Mouse (Mus musculus) forelimb bud, embryonic 11.5 days (tissue): ENCODE results near the gene Hivep2.

Source experiments
- DNase-seq: peaks from one replicate; pipeline ENCODE4 v3.0.0-alpha.2; 2012; ENCODE audit warnings: low read depth, low spot score

The Hivep2 gene

GRCm38 (mm10) chr10:14047661-14048060 lies 81.8 kb downstream of the Hivep2 start:
- DNase-seq: no peak

- no peak for DNase-seq
Observed at GRCm38 (mm10) chr10:14048322-14048915, 82.5 kb downstream of the Hivep2 start.

DNA sequence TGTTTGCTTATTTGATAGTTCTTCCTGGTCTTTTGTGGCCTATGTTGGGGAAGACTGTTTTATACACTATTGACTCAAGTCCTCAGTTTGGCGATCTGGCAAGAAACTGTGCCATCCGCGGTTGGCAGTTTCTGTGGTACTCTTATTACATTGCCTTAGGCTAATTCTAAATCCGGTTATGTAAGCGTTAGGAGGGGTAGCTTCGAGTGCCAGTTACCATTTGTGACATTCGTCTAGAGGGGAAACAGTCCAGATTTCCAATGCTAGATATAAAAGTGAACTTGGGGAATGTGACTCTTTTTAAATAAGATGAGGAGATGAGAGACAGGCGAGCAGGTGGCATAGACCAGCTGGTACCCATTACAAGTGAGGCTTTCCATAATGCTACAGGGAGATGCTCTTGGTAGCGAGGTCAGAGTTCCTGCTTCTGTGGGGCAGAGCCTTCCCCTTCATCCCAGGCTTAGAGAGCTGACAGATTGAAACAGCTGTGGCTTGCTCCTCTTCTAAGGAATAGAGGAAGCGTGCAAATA lies 83.1 kb downstream of the Hivep2 start:
- no peak for DNase-seq

DNA sequence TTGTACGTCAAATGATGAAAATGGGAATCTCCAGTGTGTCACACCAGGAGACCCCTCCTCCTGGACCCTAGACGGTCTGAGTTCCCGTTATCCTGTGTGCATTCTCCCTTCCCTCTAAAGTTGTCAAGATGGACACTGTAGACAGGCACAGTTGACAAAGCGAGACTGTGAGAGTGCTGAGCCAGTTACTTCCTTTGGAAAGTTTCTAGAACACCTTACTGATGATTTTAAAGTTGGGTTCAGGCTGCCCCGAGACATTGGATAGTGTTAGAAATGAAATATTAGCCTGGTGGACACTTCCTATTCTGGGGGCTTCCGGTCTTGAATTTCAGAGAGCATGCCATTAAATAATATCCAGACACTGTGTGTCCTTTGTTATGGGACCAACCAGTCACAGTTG lies 83.8 kb downstream of the Hivep2 start:
- no peak for DNase-seq

DNA sequence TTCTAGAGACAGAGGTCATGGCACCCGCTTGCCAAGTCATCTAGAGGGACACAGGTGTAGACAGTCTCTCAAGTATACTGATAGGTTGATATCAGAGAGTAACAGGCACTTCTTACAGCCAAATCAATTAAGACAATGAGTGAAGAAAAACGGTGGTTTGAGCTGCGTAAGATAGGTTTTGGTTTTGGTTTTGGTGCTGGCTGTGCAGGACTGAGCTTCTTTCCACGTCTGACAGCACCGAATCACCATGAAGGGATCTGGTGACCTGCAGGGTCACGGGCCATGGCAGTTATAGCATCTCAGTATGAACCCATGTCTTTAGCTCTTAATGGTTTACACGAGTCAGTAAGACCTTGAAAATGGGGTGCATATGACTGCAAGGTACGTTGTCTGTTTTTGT lies 84.7 kb downstream of the Hivep2 start:
- no peak for DNase-seq

GRCm38 (mm10) chr10:14052109-14052689 lies 86.3 kb downstream of the Hivep2 start:
- DNase-seq: no peak

DNA sequence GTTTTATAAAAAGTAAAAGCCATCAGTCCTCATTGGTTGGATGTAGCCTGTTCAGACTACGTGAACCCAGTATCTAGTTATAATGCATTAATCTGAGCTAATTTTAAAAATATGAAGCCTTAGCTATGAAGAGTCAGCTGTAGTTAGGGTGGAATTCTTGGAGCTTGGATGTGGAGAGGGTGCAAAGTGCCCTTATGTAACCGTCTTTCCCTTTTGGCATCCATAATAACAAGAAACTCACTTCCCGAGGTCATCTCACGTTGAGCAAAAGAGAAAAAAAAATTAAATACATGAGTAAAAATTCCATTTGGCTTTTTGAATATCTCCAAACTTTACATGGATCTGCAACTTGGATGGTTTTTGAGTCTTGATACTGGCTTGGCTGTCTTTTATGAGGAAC lies 89.0 kb downstream of the Hivep2 start:
- DNase-seq: no peak

DNA sequence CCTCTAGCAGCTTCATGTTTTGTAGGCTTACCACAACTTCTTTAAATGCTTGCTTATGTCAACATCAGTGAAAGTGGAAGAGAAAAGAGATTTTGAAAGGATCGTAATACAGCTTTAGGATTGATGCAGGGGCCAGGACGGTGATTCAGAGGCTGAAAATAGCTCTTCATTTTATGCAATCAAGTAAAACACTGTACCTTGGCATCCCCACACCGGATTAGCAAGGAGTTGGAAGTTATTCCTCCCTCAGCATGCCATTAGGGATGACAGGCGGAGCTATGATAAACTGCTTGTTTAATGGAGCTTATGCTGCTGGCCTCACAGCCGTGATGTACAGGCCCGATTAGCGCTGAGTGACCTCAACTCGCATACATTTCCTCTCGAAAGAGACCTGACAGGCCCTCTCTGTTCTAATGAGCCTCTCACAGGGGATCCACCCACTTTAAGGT lies 89.7 kb downstream of the Hivep2 start:
- no peak for DNase-seq

DNA sequence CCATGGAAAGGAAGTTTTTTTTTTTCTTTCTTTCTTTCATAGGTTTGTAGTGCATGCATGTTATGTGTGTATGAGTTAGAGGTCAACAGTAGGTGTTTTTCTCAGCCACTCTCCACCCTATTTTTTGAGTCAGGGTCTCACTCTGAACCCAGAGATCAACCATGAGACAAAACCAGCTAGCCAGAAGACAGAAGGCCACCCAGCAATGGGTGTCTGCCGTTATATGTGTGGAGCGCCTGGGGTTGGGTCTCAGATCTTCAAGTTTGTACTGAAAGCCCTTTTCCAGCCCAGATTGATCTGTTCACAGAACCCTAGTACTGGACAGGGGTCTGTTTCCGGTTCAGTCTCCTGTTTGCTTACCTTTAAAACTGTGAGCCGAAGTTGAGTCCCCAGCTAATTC lies 90.2 kb downstream of the Hivep2 start:
- DNase-seq: no peak

DNA sequence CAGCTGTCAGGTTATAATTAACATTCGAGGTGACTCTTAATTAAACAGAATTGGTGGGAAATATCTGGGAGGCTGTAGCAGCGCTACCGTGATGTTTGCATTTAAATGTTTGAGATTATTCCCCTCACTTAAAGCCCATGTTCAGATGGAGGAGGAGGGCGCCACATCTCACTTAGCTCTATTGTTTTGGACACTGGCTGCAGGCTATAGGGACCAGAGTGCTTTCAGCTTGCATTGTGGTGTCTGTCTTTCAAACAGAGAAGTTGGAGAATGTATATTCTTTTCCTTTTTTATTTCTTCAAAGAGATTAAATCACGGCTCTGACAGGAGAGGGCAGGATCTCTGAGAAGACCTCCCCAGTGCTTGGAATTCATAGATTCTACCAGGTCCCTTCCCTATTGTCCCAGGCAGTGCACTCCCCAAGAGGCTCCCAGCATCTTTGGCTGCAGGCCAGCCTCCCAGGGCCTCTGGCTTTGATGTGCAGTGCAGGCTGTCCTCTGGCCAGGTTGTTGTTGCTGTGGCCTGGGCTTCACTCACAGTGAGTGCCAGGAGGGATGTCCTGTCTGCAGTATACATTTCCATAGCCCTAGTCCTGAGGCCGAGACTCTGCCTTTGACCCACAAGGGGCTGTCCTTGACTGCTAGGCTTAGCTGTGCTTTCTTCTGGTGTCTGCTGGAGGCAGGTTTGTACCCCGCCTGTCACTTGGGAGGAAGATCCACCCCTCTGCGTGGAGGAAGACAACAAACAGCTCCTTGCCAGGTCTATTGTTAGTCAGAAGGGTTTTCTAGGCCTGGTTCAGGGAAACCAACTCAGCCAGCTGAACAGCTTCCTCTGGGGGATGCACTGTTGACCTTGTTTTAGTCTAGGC lies 90.9 kb downstream of the Hivep2 start:
- DNase-seq: no peak

- DNase-seq: no peak
Observed at GRCm38 (mm10) chr10:14057841-14058605, 92.1 kb downstream of the Hivep2 start.

- DNase-seq: no peak
Observed at GRCm38 (mm10) chr10:14058742-14059141, 92.9 kb downstream of the Hivep2 start.

- DNase-seq: no peak
Observed at GRCm38 (mm10) chr10:14059581-14059980, 93.7 kb downstream of the Hivep2 start.

- DNase-seq: no peak
Observed at GRCm38 (mm10) chr10:14060302-14060701, 94.4 kb downstream of the Hivep2 start.

DNA sequence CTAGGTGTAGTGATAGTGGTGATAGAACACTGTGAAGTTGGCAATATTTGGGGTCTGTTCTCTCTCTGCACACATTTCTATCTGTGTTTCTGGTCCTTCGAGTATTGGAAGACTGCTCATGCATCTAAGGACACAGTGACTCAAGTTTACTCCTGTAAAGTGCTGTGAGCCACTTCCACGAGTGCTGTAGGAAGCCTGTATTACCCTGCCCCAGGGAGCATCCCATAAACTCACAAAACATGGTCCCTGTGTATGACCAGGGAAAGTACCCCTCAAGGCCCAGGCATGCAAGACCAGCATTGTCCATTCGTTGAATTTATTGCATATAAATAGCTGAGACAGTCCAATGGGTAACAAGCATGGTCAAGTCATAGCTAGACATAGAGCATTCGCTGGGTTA lies 97.4 kb downstream of the Hivep2 start:
- no peak for DNase-seq

DNA sequence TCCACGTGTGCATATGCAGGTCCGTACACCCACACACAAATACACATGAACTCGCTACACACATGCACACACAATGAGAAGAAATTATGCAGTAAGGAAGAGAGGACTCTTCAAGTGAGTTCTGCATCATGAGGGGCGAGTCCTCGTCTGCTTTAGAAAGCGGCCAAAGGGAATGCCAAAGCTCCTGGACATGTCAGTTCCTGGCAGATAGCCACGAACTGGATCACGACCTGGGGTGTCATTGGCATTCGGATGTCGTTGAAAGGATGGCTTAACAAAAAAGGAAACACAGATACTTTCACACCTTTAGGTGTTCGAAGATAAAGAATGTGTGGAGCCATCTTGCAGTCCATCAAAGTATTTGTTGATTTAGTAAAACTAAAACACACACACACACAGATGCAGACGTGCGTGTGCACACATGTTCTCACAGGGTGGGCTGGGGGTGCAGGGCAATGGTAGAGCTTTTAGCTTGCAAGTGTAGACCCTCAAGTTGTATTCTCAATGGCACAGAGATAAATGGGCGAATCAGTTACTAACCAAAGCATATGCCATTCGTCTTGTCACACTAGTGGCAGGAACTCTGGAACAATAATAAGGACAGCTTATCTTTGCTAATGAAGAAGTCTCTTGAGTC lies 99.0 kb downstream of the Hivep2 start:
- no peak for DNase-seq

GRCm38 (mm10) chr10:14067802-14068201 lies 101.9 kb downstream of the Hivep2 start:
- DNase-seq: no peak

DNA sequence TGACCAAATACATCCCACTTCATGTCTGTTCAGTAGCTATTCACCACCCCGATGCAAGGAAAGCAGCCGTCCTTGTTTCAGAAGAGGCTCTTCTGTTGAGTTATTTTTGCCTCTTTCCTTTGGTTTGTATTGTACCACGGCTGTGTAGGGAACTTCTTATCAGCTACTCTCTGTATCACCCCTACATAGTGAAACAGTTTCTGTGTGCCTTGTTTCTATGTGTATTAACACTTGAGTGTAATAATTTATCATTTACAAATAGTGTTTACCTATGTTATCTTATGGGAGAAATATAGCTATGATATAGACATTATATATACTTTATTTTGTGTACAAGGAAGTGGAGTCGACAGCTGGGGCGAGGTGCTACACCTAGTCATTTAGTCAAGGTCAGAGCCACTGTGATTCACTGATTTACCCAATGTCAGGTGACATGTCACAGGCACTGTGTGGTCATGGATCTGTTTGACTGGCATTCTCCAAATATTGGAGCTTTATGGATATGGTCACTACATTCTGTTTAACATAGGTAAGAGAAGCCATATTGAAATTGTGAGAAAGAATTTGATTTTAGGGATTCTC lies 104.7 kb downstream of the Hivep2 start:
- DNase-seq: no peak

DNA sequence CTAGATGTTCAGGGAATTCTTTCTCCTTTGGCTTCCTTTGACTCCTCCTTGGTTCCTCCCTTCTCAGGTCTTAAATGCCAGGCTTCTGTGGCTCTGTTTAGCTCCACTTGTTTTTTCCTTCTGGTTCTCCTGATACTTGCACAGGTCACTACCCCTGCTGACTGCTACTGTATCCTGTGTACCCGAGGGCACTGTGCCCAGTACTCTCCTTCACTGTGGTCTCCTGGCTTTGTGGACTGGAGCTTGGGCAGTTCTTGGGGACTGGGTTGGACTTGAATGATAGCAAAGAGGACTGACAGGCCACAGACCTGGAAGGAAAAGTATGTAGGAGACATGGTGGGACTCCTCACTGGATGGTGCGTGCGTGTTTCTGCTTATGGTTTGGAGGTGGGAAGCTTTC lies 106.6 kb downstream of the Hivep2 start:
- no peak for DNase-seq

DNA sequence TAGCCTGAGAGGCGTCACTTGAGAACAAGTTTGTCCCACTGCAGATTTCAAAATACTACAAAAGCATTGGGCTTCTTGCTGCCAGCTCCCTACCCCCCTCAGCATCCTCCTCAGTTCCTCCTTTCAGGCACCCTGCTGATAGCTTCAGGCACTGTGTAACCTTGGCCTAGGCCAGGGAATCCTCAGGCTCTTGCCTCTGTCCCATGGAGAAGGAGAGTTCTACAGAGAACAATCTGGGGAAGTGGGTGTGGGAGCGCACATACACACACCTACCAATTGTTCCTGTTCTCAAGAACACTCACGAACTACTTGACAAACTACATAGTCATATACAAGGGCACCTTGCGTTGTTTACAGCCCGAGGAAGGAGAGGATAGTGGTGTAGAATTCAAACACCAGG lies 109.9 kb downstream of the Hivep2 start:
- DNase-seq: no peak

DNA sequence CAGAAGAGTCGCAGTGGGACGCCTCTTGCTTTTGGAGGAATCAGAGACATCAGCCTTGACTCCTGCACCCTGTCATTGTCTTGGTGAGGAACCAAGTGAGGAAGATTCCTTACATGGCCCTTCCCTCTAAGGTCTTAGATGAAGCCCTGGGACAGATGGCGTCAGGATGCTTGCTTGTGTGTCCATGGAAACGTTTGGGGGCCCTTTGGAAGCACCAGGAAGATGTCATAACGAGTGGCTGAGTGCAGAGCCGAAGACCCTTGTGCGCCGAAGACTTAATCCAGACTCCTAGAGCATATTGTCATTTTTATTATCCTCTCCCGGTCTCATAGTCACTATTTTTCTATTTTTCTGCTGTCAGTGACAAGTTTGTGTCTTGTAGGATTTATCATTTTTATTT lies 111.0 kb downstream of the Hivep2 start:
- no peak for DNase-seq
